In the genomic region with DNA sequence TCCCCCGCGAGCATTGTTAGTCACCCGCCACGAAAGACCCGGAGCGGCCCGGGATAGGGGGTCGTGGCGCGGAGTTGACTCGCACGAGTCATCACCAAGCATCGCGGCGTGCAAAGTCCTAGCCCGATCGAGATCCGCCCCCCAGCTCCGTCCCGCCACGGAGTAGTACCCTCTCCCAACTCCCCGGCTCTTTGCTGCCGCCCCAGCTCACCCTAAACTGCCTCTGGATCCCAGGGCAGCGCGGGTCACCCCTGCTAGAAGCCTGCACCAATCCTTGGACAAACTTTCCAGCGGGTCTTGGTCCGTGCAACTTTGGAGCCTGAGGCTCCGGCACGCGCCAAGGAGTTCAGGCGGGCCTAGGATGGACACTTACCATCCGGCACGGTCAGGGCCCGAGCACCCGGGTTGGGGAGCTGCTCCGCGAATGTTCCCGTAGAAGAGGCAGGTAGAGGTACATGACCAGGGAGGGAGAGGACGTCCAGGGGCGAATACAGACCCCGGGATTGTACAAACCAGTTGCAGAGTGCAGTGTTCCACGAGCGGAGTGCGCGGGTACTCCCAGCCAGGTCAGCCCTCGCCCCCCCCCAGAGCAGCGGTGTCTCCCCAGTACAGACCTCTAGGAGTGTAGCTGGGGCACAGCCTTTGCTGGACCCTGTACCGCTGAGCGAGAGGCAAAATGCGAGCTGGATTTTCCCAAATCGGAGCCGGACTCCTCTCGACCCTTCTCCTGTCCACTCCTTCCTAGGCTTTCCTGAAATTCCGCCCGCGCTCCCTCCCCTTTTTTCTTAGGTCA, we compare ENCODE assay signal across 8 mouse cellular contexts. TPM values are rescaled to one million over a fixed set of nuclear protein-coding genes. Genes with fewer than 3 reads are reported as not detected.
DNase-seq lines count a peak whose midpoint lies in the region; ATAC-seq and TF ChIP-seq lines count a peak whose summit lies in the region.

No protein-coding gene starts in this region.

- peak; percentile 69 for DNase-seq in adrenal gland, postnatal 14 days
- DNase-seq in kidney, postnatal 10 days, result peak; percentile 84
- no peak for DNase-seq in natural killer cell, adult 2 months (ENCODE audit: low spot score in 2 of 2)

- TF ChIP-seq CTCF in E14TG2a.4 (conservative IDR thresholded peaks at IDR 0.05; ENCODE audit: low read length), result no peak

- peak overlapping the region; percentile 95 for H3K4me3 ChIP-seq in E14TG2a.4 (replicated peaks; ENCODE audit: low read length)
- H3K4me3 ChIP-seq in embryonic facial prominence, embryonic 12.5 days, result peak overlapping the region; percentile 57
- peak overlapping the region; percentile 75 for H3K4me3 ChIP-seq in heart, embryonic 16.5 days (ENCODE audit: low read length)
- H3K4me3 ChIP-seq in stomach, embryonic 14.5 days (ENCODE audit: low read depth, low read length), result peak overlapping the region; percentile 75

- no peaks in the 10 kb centered on the region for H3K27me3 ChIP-seq in E14TG2a.4 (ENCODE audit: insufficient read depth, low read length)
- peaks cover 5% of the 10 kb centered on the region; the same call in 1 of the 2 replicates for H3K27me3 ChIP-seq in embryonic facial prominence, embryonic 12.5 days
- no peaks in the 10 kb centered on the region for H3K27me3 ChIP-seq in heart, embryonic 16.5 days (ENCODE audit: control insufficient read depth, insufficient read depth, low read length)
- no peaks in the 10 kb centered on the region for H3K27me3 ChIP-seq in stomach, embryonic 14.5 days (ENCODE audit: control insufficient read depth, insufficient read depth, low read length)

- WGBS in embryonic facial prominence, embryonic 12.5 days, result under 1% methylated on average over 56 of the region's 56 CpGs
- WGBS in heart, embryonic 16.5 days, result under 1% methylated on average over 56 of the region's 56 CpGs
- under 1% methylated on average over 56 of the region's 56 CpGs for WGBS in stomach, embryonic 14.5 days

- H3K27ac ChIP-seq in embryonic facial prominence, embryonic 12.5 days, result peak overlapping the region; percentile 32; the same call in 1 of the 2 replicates
- H3K27ac ChIP-seq in heart, embryonic 16.5 days (ENCODE audit: low read length), result peak overlapping the region; percentile 83
- H3K27ac ChIP-seq in stomach, embryonic 14.5 days (ENCODE audit: low read length), result peak overlapping the region; percentile 48; the same call in 1 of the 2 replicates

- peak overlapping the region; percentile 90 for H3K4me2 ChIP-seq in embryonic facial prominence, embryonic 12.5 days (replicated peaks)
- H3K4me2 ChIP-seq in heart, embryonic 16.5 days (ENCODE audit: low read depth, low read length), result peak overlapping the region; percentile 94
- H3K4me2 ChIP-seq in stomach, embryonic 14.5 days (replicated peaks; ENCODE audit: low read depth, low read length), result peak overlapping the region; percentile 81

- ATAC-seq in embryonic facial prominence, embryonic 12.5 days (ENCODE audit: insufficient number of reproducible peaks, insufficient read depth, low FRiP score, low TSS enrichment), result peak; percentile 83
- ATAC-seq in heart, embryonic 16.5 days (replicated peaks; ENCODE audit: extremely low read depth, insufficient read depth, low FRiP score), result peak; percentile 86
- ATAC-seq in megakaryocyte progenitor cell, adult 5-6 weeks (replicated peaks; ENCODE audit: poor library complexity), result peak; percentile 51
- ATAC-seq in stomach, embryonic 14.5 days (ENCODE audit: insufficient number of reproducible peaks, insufficient read depth, low FRiP score, low read depth), result peak; percentile 83

- peak overlapping the region; percentile 61 for H3K9ac ChIP-seq in embryonic facial prominence, embryonic 12.5 days
- peak overlapping the region; percentile 78 for H3K9ac ChIP-seq in heart, embryonic 16.5 days (ENCODE audit: low read length)
- peak overlapping the region; percentile 60 for H3K9ac ChIP-seq in stomach, embryonic 14.5 days (replicated peaks; ENCODE audit: low read depth, low read length)

- no peaks in the 10 kb centered on the region for H3K9me3 ChIP-seq in E14TG2a.4 (ENCODE audit: low read length)
- H3K9me3 ChIP-seq in embryonic facial prominence, embryonic 12.5 days, result no peaks in the 10 kb centered on the region
- no peaks in the 10 kb centered on the region for H3K9me3 ChIP-seq in heart, embryonic 16.5 days (replicated peaks; ENCODE audit: control insufficient read depth, low read length)
- no peaks in the 10 kb centered on the region for H3K9me3 ChIP-seq in stomach, embryonic 14.5 days (ENCODE audit: control insufficient read depth, low read depth, low read length)

- H3K36me3 ChIP-seq in E14TG2a.4 (ENCODE audit: insufficient read depth, low read length), result peaks cover 89% of the 10 kb centered on the region
- H3K36me3 ChIP-seq in embryonic facial prominence, embryonic 12.5 days, result no peaks in the 10 kb centered on the region
- H3K36me3 ChIP-seq in heart, embryonic 16.5 days (ENCODE audit: control insufficient read depth, insufficient read depth), result no peaks in the 10 kb centered on the region
- no peaks in the 10 kb centered on the region for H3K36me3 ChIP-seq in stomach, embryonic 14.5 days (ENCODE audit: control insufficient read depth, insufficient read depth, low read length)

- H3K4me1 ChIP-seq in E14TG2a.4 (replicated peaks; ENCODE audit: low read depth, low read length), result peaks cover 40% of the 10 kb centered on the region
- H3K4me1 ChIP-seq in embryonic facial prominence, embryonic 12.5 days, result peaks cover 4% of the 10 kb centered on the region; the same call in 1 of the 2 replicates
- peaks cover 8% of the 10 kb centered on the region; the same call in 1 of the 2 replicates for H3K4me1 ChIP-seq in heart, embryonic 16.5 days (ENCODE audit: control insufficient read depth, insufficient read depth, low read length)
- 0 out of 2 replicates have a peak, but pooled peaks cover 4% of the 10 kb centered on the region for H3K4me1 ChIP-seq in stomach, embryonic 14.5 days (ENCODE audit: control insufficient read depth, insufficient read depth, low read length)

RNA-seq across cellular contexts. Expression of a gene that starts 21.8 kb away (rescaled TPM):
- total RNA-seq in adrenal gland, postnatal 14 days (2021), result 7.2 and 11.0 TPM in 2 replicates
- polyA plus RNA-seq in embryonic facial prominence, embryonic 12.5 days (2016; fragmentation: Nextera tagmentation; extraction: Ambion mirVana), result 30.8 and 31.7 TPM in 2 replicates
- 22.7 and 26.9 TPM in 2 replicates for polyA plus RNA-seq in heart, embryonic 16.5 days (2015; fragmentation: Nextera tagmentation; extraction: Ambion mirVana)
- total RNA-seq in megakaryocyte progenitor cell, adult 5-6 weeks (2015), result 12.1 and 17.9 TPM in 2 replicates
- total RNA-seq in megakaryocyte progenitor cell, adult 5-6 weeks (2017), result 9.5 and 12.0 TPM in 2 replicates
- 33.3 and 34.7 TPM in 2 replicates for polyA plus RNA-seq in stomach, embryonic 14.5 days (2014; fragmentation: Nextera tagmentation; extraction: Ambion mirVana)

RNA-seq across cellular contexts. Expression of a gene that starts 33.4 kb away (rescaled TPM):
- total RNA-seq in adrenal gland, postnatal 14 days (2021), result 36.9 and 39.0 TPM in 2 replicates
- 10.1 and 10.8 TPM in 2 replicates for polyA plus RNA-seq in embryonic facial prominence, embryonic 12.5 days (2016; fragmentation: Nextera tagmentation; extraction: Ambion mirVana)
- polyA plus RNA-seq in heart, embryonic 16.5 days (2015; fragmentation: Nextera tagmentation; extraction: Ambion mirVana), result 13.8 and 14.0 TPM in 2 replicates
- 19.3 and 21.0 TPM in 2 replicates for total RNA-seq in megakaryocyte progenitor cell, adult 5-6 weeks (2015)
- total RNA-seq in megakaryocyte progenitor cell, adult 5-6 weeks (2017), result 16.6 and 18.0 TPM in 2 replicates
- polyA plus RNA-seq in stomach, embryonic 14.5 days (2014; fragmentation: Nextera tagmentation; extraction: Ambion mirVana), result 15.3 and 17.5 TPM in 2 replicates

RNA-seq across cellular contexts. Expression of a gene that starts 59.8 kb away (rescaled TPM):
- total RNA-seq in adrenal gland, postnatal 14 days (2021), result 3.8 and 3.9 TPM in 2 replicates
- 22.2 and 22.3 TPM in 2 replicates for polyA plus RNA-seq in embryonic facial prominence, embryonic 12.5 days (2016; fragmentation: Nextera tagmentation; extraction: Ambion mirVana)
- polyA plus RNA-seq in heart, embryonic 16.5 days (2015; fragmentation: Nextera tagmentation; extraction: Ambion mirVana), result 12.0 and 14.4 TPM in 2 replicates
- 42.7 and 47.7 TPM in 2 replicates for total RNA-seq in megakaryocyte progenitor cell, adult 5-6 weeks (2015)
- total RNA-seq in megakaryocyte progenitor cell, adult 5-6 weeks (2017), result 49.9 and 53.8 TPM in 2 replicates
- 15.7 and 15.9 TPM in 2 replicates for polyA plus RNA-seq in stomach, embryonic 14.5 days (2014; fragmentation: Nextera tagmentation; extraction: Ambion mirVana)

Comparison
In these comparisons a context has a peak if more than half of its experiments do, and no peak if none do; other contexts are left out.
1. DNase-seq: peak in adrenal gland, postnatal 14 days (single experiment) and kidney, postnatal 10 days (single experiment); none in natural killer cell, adult 2 months (0 of 2).
2. H3K27ac ChIP-seq: peak in every context shown above with its lines; median percentile 83 in heart, embryonic 16.5 days; 48 in stomach, embryonic 14.5 days; 32 in embryonic facial prominence, embryonic 12.5 days.
3. Peak in every context shown above with its lines, with median percentiles within 50 percentile points of each other: H3K4me3 ChIP-seq, ATAC-seq, H3K4me2 ChIP-seq and H3K9ac ChIP-seq.